Mouse (Mus musculus): Measurements from ENCODE around the gene Adk. TPM values are rescaled to one million over a fixed set of nuclear protein-coding genes. Genes with fewer than 3 reads are reported as not detected.

Adk gene
- polyA plus RNA-seq, 1 experiment from 2014 or later = 240 TPM

GRCm38 (mm10) chr14:21313561-21314342 lies 261.4 kb downstream of the Adk start:
- H3K4me1 ChIP-seq (replicated peaks; ENCODE audit: control insufficient read depth, insufficient read depth, low read length) = no peaks in the 10 kb centered on the region
- H3K9ac ChIP-seq (ENCODE audit: low read depth, low read length) = no peak overlapping the region
- H3K36me3 ChIP-seq (ENCODE audit: control insufficient read depth, insufficient read depth) = no peaks in the 10 kb centered on the region
- no peaks in the 10 kb centered on the region for H3K27me3 ChIP-seq (replicated peaks; ENCODE audit: control insufficient read depth, insufficient read depth, low read length)
- no peak overlapping the region for H3K4me2 ChIP-seq (replicated peaks; ENCODE audit: low read depth)
- WGBS = 70% methylated on average over 11 of the region's 11 CpGs
- no peaks in the 10 kb centered on the region for H3K9me3 ChIP-seq (ENCODE audit: control insufficient read depth)
- no peak for ATAC-seq
- no peak overlapping the region for H3K27ac ChIP-seq (ENCODE audit: low read depth, low read length)
- no peak for TF ChIP-seq CTCF (IDR thresholded peaks at IDR 0.05; ENCODE audit: low read depth)
- no peak overlapping the region for H3K4me3 ChIP-seq (ENCODE audit: low read depth, low read length)

- Histone ChIP-seq H3K9me3 (ENCODE audit: control insufficient read depth) (no peaks in the 10 kb centered on the region), H3K27ac (ENCODE audit: low read depth, low read length) (no peak overlapping the region), H3K4me1 (replicated peaks; ENCODE audit: control insufficient read depth, insufficient read depth, low read length) (no peaks in the 10 kb centered on the region), H3K9ac (ENCODE audit: low read depth, low read length) (no peak overlapping the region), H3K4me2 (replicated peaks; ENCODE audit: low read depth) (no peak overlapping the region), H3K4me3 (ENCODE audit: low read depth, low read length) (no peak overlapping the region), H3K27me3 (replicated peaks; ENCODE audit: control insufficient read depth, insufficient read depth, low read length) (no peaks in the 10 kb centered on the region), H3K36me3 (ENCODE audit: control insufficient read depth, insufficient read depth) (0 out of 2 replicates have a peak, but pooled peaks cover 3% of the 10 kb centered on the region)
- TF ChIP-seq CTCF (IDR thresholded peaks at IDR 0.05; ENCODE audit: low read depth) = no peak
- WGBS = 86% methylated on average over 3 of the region's 3 CpGs
- no peak for ATAC-seq
These were observed 262.1 kb downstream of the Adk start for GRCm38 (mm10) chr14:21314466-21314865.

- Histone ChIP-seq H3K9ac (ENCODE audit: low read depth, low read length) (no peak overlapping the region), H3K9me3 (ENCODE audit: control insufficient read depth) (no peaks in the 10 kb centered on the region), H3K27me3 (replicated peaks; ENCODE audit: control insufficient read depth, insufficient read depth, low read length) (no peaks in the 10 kb centered on the region), H3K27ac (ENCODE audit: low read depth, low read length) (no peak overlapping the region), H3K4me3 (ENCODE audit: low read depth, low read length) (no peak overlapping the region), H3K4me1 (replicated peaks; ENCODE audit: control insufficient read depth, insufficient read depth, low read length) (no peaks in the 10 kb centered on the region), H3K4me2 (replicated peaks; ENCODE audit: low read depth) (no peak overlapping the region), H3K36me3 (ENCODE audit: control insufficient read depth, insufficient read depth) (peaks cover 3% of the 10 kb centered on the region; the same call in 1 of the 2 replicates)
- 100% methylated on average over 1 of the region's 1 CpGs for WGBS
- ATAC-seq = no peak
- no peak for TF ChIP-seq CTCF (IDR thresholded peaks at IDR 0.05; ENCODE audit: low read depth)
These were observed 282.5 kb downstream of the Adk start for GRCm38 (mm10) chr14:21334826-21335225.

- Histone ChIP-seq H3K4me2 (replicated peaks; ENCODE audit: low read depth) (no peak overlapping the region), H3K27me3 (replicated peaks; ENCODE audit: control insufficient read depth, insufficient read depth, low read length) (no peaks in the 10 kb centered on the region), H3K9me3 (ENCODE audit: control insufficient read depth) (no peaks in the 10 kb centered on the region), H3K36me3 (ENCODE audit: control insufficient read depth, insufficient read depth) (peaks cover 3% of the 10 kb centered on the region; the same call in 1 of the 2 replicates), H3K4me3 (ENCODE audit: low read depth, low read length) (no peak overlapping the region), H3K4me1 (replicated peaks; ENCODE audit: control insufficient read depth, insufficient read depth, low read length) (no peaks in the 10 kb centered on the region), H3K9ac (ENCODE audit: low read depth, low read length) (no peak overlapping the region), H3K27ac (ENCODE audit: low read depth, low read length) (no peak overlapping the region)
- ATAC-seq = no peak
- 81% methylated on average over 11 of the region's 11 CpGs for WGBS
- no peak for TF ChIP-seq CTCF (IDR thresholded peaks at IDR 0.05; ENCODE audit: low read depth)
These were observed 283.4 kb downstream of the Adk start for GRCm38 (mm10) chr14:21335691-21336314.

- no peak overlapping the region for H3K4me3 ChIP-seq (ENCODE audit: low read depth, low read length)
- no peaks in the 10 kb centered on the region for H3K9me3 ChIP-seq (ENCODE audit: control insufficient read depth)
- H3K9ac ChIP-seq (ENCODE audit: low read depth, low read length) = no peak overlapping the region
- H3K36me3 ChIP-seq (ENCODE audit: control insufficient read depth, insufficient read depth) = no peaks in the 10 kb centered on the region
- no peaks in the 10 kb centered on the region for H3K4me1 ChIP-seq (replicated peaks; ENCODE audit: control insufficient read depth, insufficient read depth, low read length)
- no peak overlapping the region for H3K27ac ChIP-seq (ENCODE audit: low read depth, low read length)
- WGBS = 85% methylated on average over 4 of the region's 4 CpGs
- no peak overlapping the region for H3K4me2 ChIP-seq (replicated peaks; ENCODE audit: low read depth)
- ATAC-seq = no peak
- no peak for TF ChIP-seq CTCF (IDR thresholded peaks at IDR 0.05; ENCODE audit: low read depth)
- H3K27me3 ChIP-seq (replicated peaks; ENCODE audit: control insufficient read depth, insufficient read depth, low read length) = no peaks in the 10 kb centered on the region
These were observed 285.6 kb downstream of the Adk start for GRCm38 (mm10) chr14:21337948-21338347.

- no peak for TF ChIP-seq CTCF (IDR thresholded peaks at IDR 0.05; ENCODE audit: low read depth)
- no peaks in the 10 kb centered on the region for H3K9me3 ChIP-seq (ENCODE audit: control insufficient read depth)
- 93% methylated on average over 1 of the region's 1 CpGs for WGBS
- no peak overlapping the region for H3K4me3 ChIP-seq (ENCODE audit: low read depth, low read length)
- no peaks in the 10 kb centered on the region for H3K36me3 ChIP-seq (ENCODE audit: control insufficient read depth, insufficient read depth)
- no peak for ATAC-seq
- no peaks in the 10 kb centered on the region for H3K27me3 ChIP-seq (replicated peaks; ENCODE audit: control insufficient read depth, insufficient read depth, low read length)
- no peak overlapping the region for H3K9ac ChIP-seq (ENCODE audit: low read depth, low read length)
- H3K4me2 ChIP-seq (replicated peaks; ENCODE audit: low read depth) = no peak overlapping the region
- no peaks in the 10 kb centered on the region for H3K4me1 ChIP-seq (replicated peaks; ENCODE audit: control insufficient read depth, insufficient read depth, low read length)
- H3K27ac ChIP-seq (ENCODE audit: low read depth, low read length) = no peak overlapping the region
These were observed 288.8 kb downstream of the Adk start for GRCm38 (mm10) chr14:21341195-21341594.

Data from intestine, postnatal 0 days (tissue).